Mouse (Mus musculus) stomach, postnatal 0 days (tissue): Measurements from ENCODE around the gene Usp2.

Experiments
- CTCF ChIP-seq: IDR thresholded peaks from 2 replicates; pipeline ENCODE4 v1.5.1; 2016; ENCODE audit warnings: antibody characterized with exemption, low read depth, mild to moderate bottlenecking, moderate library complexity
- EP300 ChIP-seq: optimal IDR thresholded peaks from 2 replicates; pipeline ENCODE3; 2016; ENCODE audit warnings: antibody characterized with exemption

DNA sequence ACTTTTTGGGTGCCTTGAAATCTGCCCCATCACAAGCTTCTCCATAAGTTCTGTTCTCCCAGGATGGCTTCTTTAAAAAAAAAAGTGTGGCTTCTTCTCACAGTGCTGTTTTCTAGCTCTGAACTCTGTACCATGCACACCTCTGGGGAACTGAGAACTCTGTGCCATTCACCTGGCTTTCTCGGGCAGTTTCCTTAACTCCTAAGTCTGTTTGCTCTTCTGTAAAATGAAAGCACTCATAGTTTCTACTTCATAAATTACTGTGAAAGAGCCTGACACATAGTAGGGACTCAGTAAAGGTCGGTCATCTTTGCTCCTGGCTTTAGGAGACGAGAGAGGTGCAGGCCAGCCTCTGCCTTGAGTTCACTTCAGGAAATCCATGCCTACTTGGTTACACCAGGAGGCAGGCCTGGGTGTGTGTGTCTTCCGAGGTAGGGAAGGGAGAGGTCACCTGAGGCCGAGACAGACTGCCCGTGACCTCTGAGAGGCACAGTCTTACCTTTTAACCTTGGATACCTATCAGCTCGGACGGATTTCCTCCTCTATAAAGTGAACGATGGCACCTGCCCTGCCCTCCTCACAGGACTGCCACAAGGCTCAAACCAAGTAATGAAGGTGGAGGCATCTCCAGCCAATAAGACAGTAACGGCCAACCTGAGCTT lies 11.4 kb downstream of the Usp2 start:
- TF ChIP-seq CTCF (peak; percentile 12; the same call in 1 of the 2 replicates), EP300 (no peak)
